Mouse (Mus musculus) neural tube, embryonic 11.5 days (tissue): ENCODE measurements around the gene Asic2. TPM values are rescaled to one million over a fixed set of nuclear protein-coding genes. Genes with fewer than 3 reads are reported as not detected.

Experiments used
- ATAC-seq: fragments of 200-750 bp; cut with Nextera tagmentation; 2 replicates; pipeline ENCODE4 v1.8.0; 2017; ENCODE audit warnings: moderate number of reproducible peaks, mild to moderate bottlenecking, moderate TSS enrichment, moderate library complexity; ENCODE audit not compliant: insufficient read depth, low FRiP score, low TSS enrichment
- DNase-seq: peaks from one replicate; pipeline ENCODE4 v3.0.0-alpha.2; 2015; ENCODE audit warnings: low spot score
- H3K27ac ChIP-seq: fragments of 300-500 bp; sonication (generic); 2 replicates; pipeline ENCODE4 v1.5.1; 2014; ENCODE audit warnings: low read depth, mild to moderate bottlenecking, low read length
- H3K27me3 ChIP-seq: fragments of 300-500 bp; sonication (generic); 2 replicates; pipeline ENCODE4 v1.6.1; 2014; ENCODE audit warnings: mild to moderate bottlenecking, low read length, mixed read lengths; ENCODE audit not compliant: control insufficient read depth, insufficient read depth
- H3K36me3 ChIP-seq: fragments of 300-500 bp; sonication (generic); 2 replicates; pipeline ENCODE4 v1.6.1; 2014; ENCODE audit warnings: mild to moderate bottlenecking, low read length, moderate library complexity, mixed read lengths; ENCODE audit not compliant: control insufficient read depth, insufficient read depth
- H3K4me1 ChIP-seq: fragments of 300-500 bp; sonication (generic); 2 replicates; pipeline ENCODE4 v1.6.1; 2014; ENCODE audit warnings: low read length, mixed read lengths; ENCODE audit not compliant: control insufficient read depth, insufficient read depth
- H3K4me2 ChIP-seq: fragments of 300-500 bp; sonication (generic); 2 replicates; pipeline ENCODE4 v1.6.1; 2014; ENCODE audit warnings: low read depth, mild to moderate bottlenecking, moderate library complexity
- H3K4me3 ChIP-seq: fragments of 300-500 bp; sonication (generic); 2 replicates; pipeline ENCODE4 v1.5.1; 2014; ENCODE audit warnings: low read depth, low read length
- H3K9ac ChIP-seq: fragments of 300-500 bp; sonication (generic); 2 replicates; pipeline ENCODE4 v1.6.1; 2014; ENCODE audit warnings: mild to moderate bottlenecking, low read length
- H3K9me3 ChIP-seq: fragments of 300-500 bp; sonication (generic); 2 replicates; pipeline ENCODE4 v1.6.1; 2016; ENCODE audit warnings: low read length; ENCODE audit not compliant: control insufficient read depth
- WGBS: fragments of 180-500 bp; shearing (Covaris S2); extraction: QIAGEN DNeasy Blood & Tissue Kit; methylation state at CpG from one replicate; pipeline ENCODE4 v1.1.7; 2014; 5-methylcytosine and 5-hydroxymethylcytosine counted together
- polyA plus RNA-seq: library from polyadenylated mRNA; unstranded; fragments of >200 nt; fragmentation: Nextera tagmentation; extraction: Ambion mirVana; gene quantifications from 2 replicates; pipeline ENCODE4 v1.2.1, GENCODE M21; 2014

Gene Asic2
- polyA plus RNA-seq, 1 experiment from 2014 or later, result 2.5 TPM

GRCm38 (mm10) chr11:81322466-81322865 lies 645.8 kb downstream of the Asic2 start:
- Histone ChIP-seq H3K4me2 (no peak overlapping the region), H3K9ac (no peak overlapping the region), H3K27me3 (no peaks in the 10 kb centered on the region), H3K9me3 (no peaks in the 10 kb centered on the region), H3K4me1 (no peaks in the 10 kb centered on the region), H3K27ac (no peak overlapping the region), H3K36me3 (no peaks in the 10 kb centered on the region), H3K4me3 (no peak overlapping the region)
- ATAC-seq, result no peak
- no peak for DNase-seq
- WGBS, result 94% methylated on average over 8 of the region's 8 CpGs

GRCm38 (mm10) chr11:81290041-81290440 lies 678.2 kb downstream of the Asic2 start:
- no peaks in the 10 kb centered on the region for H3K9me3 ChIP-seq
- no peaks in the 10 kb centered on the region for H3K4me1 ChIP-seq
- H3K27me3 ChIP-seq, result no peaks in the 10 kb centered on the region
- no peak overlapping the region for H3K4me2 ChIP-seq
- H3K27ac ChIP-seq, result no peak overlapping the region
- H3K9ac ChIP-seq, result no peak overlapping the region
- DNase-seq (no peak), ATAC-seq (no peak)
- WGBS, result 15% methylated on average over 3 of the region's 3 CpGs
- no peaks in the 10 kb centered on the region for H3K36me3 ChIP-seq
- no peak overlapping the region for H3K4me3 ChIP-seq

GRCm38 (mm10) chr11:81283185-81283584 lies 685.1 kb downstream of the Asic2 start:
- DNase-seq (no peak), ATAC-seq (no peak)
- no peak overlapping the region for H3K4me3 ChIP-seq
- no peaks in the 10 kb centered on the region for H3K9me3 ChIP-seq
- 33% methylated on average over 6 of the region's 6 CpGs for WGBS
- no peak overlapping the region for H3K4me2 ChIP-seq
- no peak overlapping the region for H3K27ac ChIP-seq
- H3K27me3 ChIP-seq, result no peaks in the 10 kb centered on the region
- no peaks in the 10 kb centered on the region for H3K4me1 ChIP-seq
- no peak overlapping the region for H3K9ac ChIP-seq
- no peaks in the 10 kb centered on the region for H3K36me3 ChIP-seq

GRCm38 (mm10) chr11:81280070-81280469 lies 688.2 kb downstream of the Asic2 start:
- ATAC-seq (no peak), DNase-seq (no peak)
- Histone ChIP-seq H3K27ac (no peak overlapping the region), H3K4me3 (no peak overlapping the region), H3K9ac (no peak overlapping the region), H3K9me3 (no peaks in the 10 kb centered on the region), H3K4me1 (no peaks in the 10 kb centered on the region), H3K4me2 (no peak overlapping the region), H3K27me3 (no peaks in the 10 kb centered on the region), H3K36me3 (no peaks in the 10 kb centered on the region)
- WGBS, result 17% methylated on average over 2 of the region's 2 CpGs

- Histone ChIP-seq H3K4me3 (no peak overlapping the region), H3K9ac (no peak overlapping the region), H3K27me3 (no peaks in the 10 kb centered on the region), H3K27ac (no peak overlapping the region), H3K9me3 (no peaks in the 10 kb centered on the region), H3K4me2 (no peak overlapping the region), H3K36me3 (no peaks in the 10 kb centered on the region), H3K4me1 (no peaks in the 10 kb centered on the region)
- DNase-seq (no peak), ATAC-seq (no peak)
- 61% methylated on average over 5 of the region's 5 CpGs for WGBS
Observed at GRCm38 (mm10) chr11:81277406-81277805, 690.9 kb downstream of the Asic2 start.

- WGBS, result 93% methylated on average over 16 of the region's 16 CpGs
Observed at GRCm38 (mm10) chr11:81272677-81273418, 695.4 kb downstream of the Asic2 start.

GRCm38 (mm10) chr11:81271422-81271821 lies 696.8 kb downstream of the Asic2 start:
- WGBS, result 95% methylated on average over 1 of the region's 1 CpGs

More at GRCm38 (mm10) chr11:81272677-81273418, 695.4 kb downstream of the Asic2 start:
- no peak overlapping the region for H3K9ac ChIP-seq
- ATAC-seq, result no peak
- no peaks in the 10 kb centered on the region for H3K9me3 ChIP-seq
- no peak overlapping the region for H3K4me2 ChIP-seq
- H3K4me3 ChIP-seq, result no peak overlapping the region
- no peaks in the 10 kb centered on the region for H3K27me3 ChIP-seq
- H3K27ac ChIP-seq, result no peak overlapping the region
- no peaks in the 10 kb centered on the region for H3K4me1 ChIP-seq
- no peak for DNase-seq
- no peaks in the 10 kb centered on the region for H3K36me3 ChIP-seq

GRCm38 (mm10) chr11:81270518-81270917 lies 697.7 kb downstream of the Asic2 start:
- no peaks in the 10 kb centered on the region for H3K27me3 ChIP-seq
- no peaks in the 10 kb centered on the region for H3K4me1 ChIP-seq
- no peaks in the 10 kb centered on the region for H3K36me3 ChIP-seq
- H3K9ac ChIP-seq, result no peak overlapping the region
- H3K27ac ChIP-seq, result no peak overlapping the region
- H3K4me2 ChIP-seq, result no peak overlapping the region
- 69% methylated on average over 7 of the region's 7 CpGs for WGBS
- ATAC-seq (no peak), DNase-seq (no peak)
- H3K4me3 ChIP-seq, result no peak overlapping the region
- no peaks in the 10 kb centered on the region for H3K9me3 ChIP-seq

More at GRCm38 (mm10) chr11:81271422-81271821, 696.8 kb downstream of the Asic2 start:
- no peak overlapping the region for H3K4me2 ChIP-seq
- no peak overlapping the region for H3K9ac ChIP-seq
- H3K9me3 ChIP-seq, result no peaks in the 10 kb centered on the region
- H3K36me3 ChIP-seq, result no peaks in the 10 kb centered on the region
- H3K27ac ChIP-seq, result no peak overlapping the region
- ATAC-seq, result no peak
- H3K4me3 ChIP-seq, result no peak overlapping the region
- DNase-seq, result no peak
- no peaks in the 10 kb centered on the region for H3K27me3 ChIP-seq
- no peaks in the 10 kb centered on the region for H3K4me1 ChIP-seq

- H3K9ac ChIP-seq, result no peak overlapping the region
- no peak overlapping the region for H3K4me3 ChIP-seq
- DNase-seq, result no peak
- no peak overlapping the region for H3K4me2 ChIP-seq
- no peaks in the 10 kb centered on the region for H3K36me3 ChIP-seq
- no peaks in the 10 kb centered on the region for H3K9me3 ChIP-seq
- H3K27me3 ChIP-seq, result no peaks in the 10 kb centered on the region
- no peak for ATAC-seq
- no peaks in the 10 kb centered on the region for H3K4me1 ChIP-seq
- WGBS, result 79% methylated on average over 2 of the region's 2 CpGs
- no peak overlapping the region for H3K27ac ChIP-seq
Observed at GRCm38 (mm10) chr11:81263757-81264156, 704.5 kb downstream of the Asic2 start.
